Mouse (Mus musculus) gastrocnemius, adult 8-10 months (tissue): ENCODE results near the gene Pdgfc. TPM values are rescaled to one million over a fixed set of nuclear protein-coding genes. Genes with fewer than 3 reads are reported as not detected.

Experiments
- DNase-seq, 2 experiments: peaks; one replicate each; pipeline ENCODE4 v3.0.0; 2022; ENCODE audit warnings: low spot score in 2 of 2
- total RNA-seq, 4 experiments: library from RNA; stranded (reverse); gene quantifications; 2 replicates each; pipeline ENCODE4 v1.2.4; 2022

Gene Pdgfc
- total RNA-seq, 4 experiments from 2014 or later = 1.1 to 2.1 (median 2.0) TPM

DNA sequence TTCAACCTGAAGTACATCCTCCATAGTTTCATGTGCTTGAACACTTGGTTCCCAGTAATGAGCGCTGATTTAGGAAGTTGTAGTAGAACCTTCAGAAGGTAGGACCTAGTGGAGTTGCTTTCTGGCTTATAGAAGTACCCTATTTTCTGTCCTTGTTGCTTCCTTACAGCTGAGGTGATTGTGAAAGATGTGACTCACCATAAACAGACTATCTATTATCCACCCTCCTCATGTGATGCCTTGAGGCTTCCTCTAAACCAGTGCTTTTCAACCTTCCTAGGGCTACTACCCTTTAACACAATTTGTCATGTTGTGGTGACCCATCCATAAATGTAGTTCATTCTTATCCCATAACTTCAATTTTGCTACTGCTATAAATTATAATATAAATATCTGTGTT is 226.6 kb downstream of the Pdgfc start:
- no peak for DNase-seq

Other genes with a start within 250 kb of the Pdgfc start
- gene Gria2, start 233.6 kb upstream of the Pdgfc start, total RNA-seq = under 1 TPM; 0.07 to 0.21 (median 0.15) TPM
- under 1 TPM in 2 of 4 experiments, not detected in 2; 0.10 to 0.34 TPM for gene Glrb, start 122.8 kb upstream of the Pdgfc start, total RNA-seq